Mouse (Mus musculus) adrenal gland, adult (tissue): Measurements from ENCODE around the gene Mtrr.

ENCODE experiments used
- DNase-seq, 2 experiments: peaks; one replicate each; pipeline ENCODE4 v3.0.0; 2022 to 2023; ENCODE audit warnings: low spot score in 1 of 2; ENCODE audit not compliant: inconsistent age in 2 of 2

Mtrr gene

DNA sequence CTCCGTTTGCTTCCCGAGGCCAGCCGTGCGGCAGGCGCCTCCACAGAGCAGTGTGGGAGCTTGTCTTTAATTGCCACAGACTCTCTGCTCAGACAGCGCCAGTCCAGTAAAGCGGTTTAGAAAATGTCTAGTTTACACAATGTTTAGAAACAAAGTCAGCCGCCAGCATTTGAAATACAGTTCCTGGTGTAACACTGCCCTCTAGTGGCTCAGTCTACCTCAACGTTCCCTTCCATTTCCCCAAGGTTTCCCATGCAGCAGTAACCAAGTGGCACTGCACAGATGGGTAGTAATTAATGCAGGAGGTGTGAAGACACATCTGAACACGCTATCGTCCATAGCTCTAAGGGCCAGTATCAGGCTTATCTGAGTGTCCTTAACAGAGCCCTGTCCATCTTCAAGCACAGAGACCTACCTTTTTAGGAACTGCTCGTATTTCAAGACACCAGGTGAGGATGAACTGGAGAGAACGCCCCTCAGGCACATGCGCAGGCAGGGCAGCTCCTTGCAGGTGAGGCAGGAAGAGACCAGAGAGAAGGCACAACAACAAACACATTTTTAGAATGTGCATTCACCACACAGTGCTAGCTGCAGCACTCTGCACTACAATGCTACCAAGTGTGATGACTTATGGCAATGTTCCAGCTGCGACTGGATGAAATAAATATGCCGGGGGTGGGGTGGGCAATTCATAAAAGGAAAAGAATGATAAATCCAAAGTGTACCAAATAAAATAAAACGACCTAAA is 12.2 kb downstream of the Mtrr start:
- DNase-seq = peak in 1 of 2 experiments; percentile 83

DNA sequence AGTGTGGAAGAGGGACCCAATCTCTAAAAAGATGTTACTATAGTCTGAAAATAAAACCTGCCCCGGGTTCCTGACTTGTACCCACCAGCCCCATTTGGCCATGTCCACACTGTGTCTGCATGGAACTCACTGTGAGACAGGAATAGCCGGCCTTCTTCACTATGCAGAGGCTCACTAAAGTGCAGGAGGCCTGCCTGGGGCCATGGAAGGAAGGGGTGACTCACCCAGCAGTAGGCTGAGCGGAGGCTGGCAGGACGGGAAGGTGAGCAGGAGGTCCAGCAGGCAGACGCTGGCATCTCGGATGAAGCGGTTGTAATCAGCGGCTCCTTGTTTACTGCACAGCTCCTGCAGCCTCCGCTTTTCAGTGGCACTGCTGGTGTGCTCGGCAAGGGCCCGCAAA is 13.4 kb downstream of the Mtrr start:
- no peak for DNase-seq

DNA sequence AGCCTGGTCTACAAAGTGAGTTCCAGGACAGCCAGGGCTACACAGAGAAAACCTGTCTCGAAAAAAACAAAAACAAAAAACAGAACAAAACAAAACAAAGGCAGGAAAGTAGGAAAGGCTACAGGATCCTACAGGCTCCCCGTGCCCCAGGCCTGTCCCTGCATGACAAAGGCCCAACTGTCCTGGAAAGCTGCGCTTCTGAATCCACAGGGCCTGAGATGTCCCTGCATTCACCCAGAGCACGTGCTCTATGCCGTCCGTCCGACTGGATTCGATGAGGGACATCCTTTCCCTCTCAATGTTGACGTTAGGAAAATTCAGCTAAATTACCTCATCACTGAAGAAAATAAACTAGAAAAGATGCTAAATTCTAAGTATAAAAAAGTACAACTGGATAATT is 13.8 kb downstream of the Mtrr start:
- no peak for DNase-seq

DNA sequence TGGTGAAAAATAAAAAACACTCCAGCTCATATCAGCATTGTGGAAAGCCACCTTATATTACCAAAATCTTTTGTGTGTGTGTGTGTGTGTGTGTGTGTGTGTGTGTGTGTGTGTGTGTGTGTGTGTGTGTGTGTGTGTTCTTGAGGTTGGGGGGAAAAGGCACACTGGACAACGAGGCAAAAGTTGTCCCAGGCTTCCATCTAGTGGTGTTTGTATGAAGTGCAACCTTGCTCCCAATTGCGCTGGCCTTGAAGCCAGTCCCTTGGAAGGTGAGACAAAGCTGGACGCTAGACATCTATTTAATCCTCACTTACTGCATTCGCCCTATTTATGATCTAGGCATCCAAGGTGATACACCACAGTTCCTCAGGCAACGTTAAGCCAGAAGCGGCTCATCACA is 28.6 kb downstream of the Mtrr start:
- DNase-seq = peak in 1 of 2 experiments; percentile 65
